ENCODE assay signal across 9 mouse cellular contexts in genomic region chr6:86578396-86578795, GRCm38 (mm10). TPM values are rescaled to one million over a fixed set of nuclear protein-coding genes. Genes with fewer than 3 reads are reported as not detected.
A peak's percentile ranks its signal among the peaks of the same experiment; 100 is the strongest.
DNase-seq lines count a peak whose midpoint lies in the region; ATAC-seq lines count a peak whose summit lies in the region.
"Had no signal": no experiment of that assay in that cellular context is flagged by ENCODE, and none has a peak within 500 bp of the region (broad histone marks: within the 10 kb centered on the region; RNA-seq: fewer than 3 reads in every experiment).

No protein-coding gene starts in this region.

- ATAC-seq in heart, embryonic 11.5 days (replicated peaks; ENCODE audit: insufficient number of reproducible peaks, low FRiP score, low TSS enrichment) = no peak
- peak; percentile 40; the same call in 1 of the 2 replicates for ATAC-seq in lung, embryonic 15.5 days (ENCODE audit: borderline replicate concordance, extremely low read depth, low FRiP score, low TSS enrichment)
- no peak for ATAC-seq in neural tube, embryonic 15.5 days (ENCODE audit: low FRiP score)

- H3K9ac ChIP-seq in heart, embryonic 11.5 days (ENCODE audit: low read depth, low read length) = peak overlapping the region; percentile 23; the same call in 1 of the 2 replicates
- H3K9ac ChIP-seq in lung, embryonic 15.5 days = no peak overlapping the region
- H3K9ac ChIP-seq in neural tube, embryonic 15.5 days (replicated peaks) = no peak overlapping the region
- H3K9ac ChIP-seq: midbrain, embryonic 12.5 days had no signal

- peaks cover 10% of the 10 kb centered on the region for H3K4me1 ChIP-seq in heart, embryonic 11.5 days (ENCODE audit: control insufficient read depth, insufficient read depth, low read length)
- peaks cover 34% of the 10 kb centered on the region for H3K4me1 ChIP-seq in lung, embryonic 15.5 days
- H3K4me1 ChIP-seq in neural tube, embryonic 15.5 days = peaks cover 5% of the 10 kb centered on the region; the same call in 1 of the 2 replicates

- H3K9me3 ChIP-seq in heart, embryonic 11.5 days (replicated peaks; ENCODE audit: control insufficient read depth, low read length) = no peaks in the 10 kb centered on the region
- H3K9me3 ChIP-seq in lung, embryonic 15.5 days = no peaks in the 10 kb centered on the region
- no peaks in the 10 kb centered on the region for H3K9me3 ChIP-seq in neural tube, embryonic 15.5 days (replicated peaks)
- H3K9me3 ChIP-seq: midbrain, embryonic 12.5 days had no signal

- no peaks in the 10 kb centered on the region for H3K27me3 ChIP-seq in heart, embryonic 11.5 days (ENCODE audit: control insufficient read depth, insufficient read depth, low read length)
- H3K27me3 ChIP-seq in lung, embryonic 15.5 days = no peaks in the 10 kb centered on the region
- no peaks in the 10 kb centered on the region for H3K27me3 ChIP-seq in neural tube, embryonic 15.5 days (replicated peaks)
- H3K27me3 ChIP-seq: midbrain, embryonic 12.5 days had no signal

- H3K4me2 ChIP-seq in heart, embryonic 11.5 days = no peak overlapping the region
- no peak overlapping the region for H3K4me2 ChIP-seq in lung, embryonic 15.5 days
- H3K4me2 ChIP-seq in neural tube, embryonic 15.5 days = no peak overlapping the region
- H3K4me2 ChIP-seq: midbrain, embryonic 12.5 days had no signal

- 83% methylated on average over 2 of the region's 2 CpGs for WGBS in heart, embryonic 11.5 days (ENCODE audit: insufficient replicate concordance)
- WGBS in lung, embryonic 15.5 days = 52% methylated on average over 2 of the region's 2 CpGs
- 74% methylated on average over 2 of the region's 2 CpGs for WGBS in neural tube, embryonic 15.5 days

- no peaks in the 10 kb centered on the region for H3K36me3 ChIP-seq in heart, embryonic 11.5 days (ENCODE audit: control insufficient read depth, insufficient read depth, low read length)
- H3K36me3 ChIP-seq in lung, embryonic 15.5 days = no peaks in the 10 kb centered on the region
- H3K36me3 ChIP-seq in neural tube, embryonic 15.5 days = no peaks in the 10 kb centered on the region
- H3K36me3 ChIP-seq: midbrain, embryonic 12.5 days had no signal

- H3K27ac ChIP-seq in heart, embryonic 11.5 days (ENCODE audit: low read depth, low read length) = no peak overlapping the region
- peak overlapping the region; percentile 70 for H3K27ac ChIP-seq in lung, embryonic 15.5 days
- no peak overlapping the region for H3K27ac ChIP-seq in neural tube, embryonic 15.5 days (replicated peaks)
- H3K27ac ChIP-seq: midbrain, embryonic 12.5 days had no signal

- H3K4me3 ChIP-seq in heart, embryonic 11.5 days (ENCODE audit: low read depth, low read length) = no peak overlapping the region
- no peak overlapping the region for H3K4me3 ChIP-seq in lung, embryonic 15.5 days
- no peak overlapping the region for H3K4me3 ChIP-seq in neural tube, embryonic 15.5 days (replicated peaks)
- H3K4me3 ChIP-seq: erythroblast, embryonic 14.5 days; midbrain, embryonic 12.5 days had no signal

- no peak for DNase-seq in heart, postnatal 4 days
- DNase-seq in NIH3T3 (ENCODE audit: low read depth) = peak; percentile 49
- peak; percentile 59 for DNase-seq in cerebellum, postnatal 14 days
- DNase-seq in right cerebral cortex, postnatal 14 days = no peak

RNA-seq across cellular contexts. Expression of gene Asprv1, which starts 49.6 kb away (rescaled TPM):
- not detected in 2 replicates for polyA plus RNA-seq in heart, embryonic 11.5 days (2014; fragmentation: Nextera tagmentation; extraction: Ambion mirVana)
- total RNA-seq in heart, postnatal 4 days (2021) = under 1 TPM; 0.27 to 0.33 TPM
- 1.0 TPM in 2 replicates for polyA plus RNA-seq in lung, embryonic 15.5 days (2015; fragmentation: Nextera tagmentation; extraction: Ambion mirVana)
- 1.5 and 1.8 TPM in 2 replicates for polyA plus RNA-seq in neural tube, embryonic 15.5 days (2015; fragmentation: Nextera tagmentation; extraction: Ambion mirVana)
- polyA plus RNA-seq: erythroblast, embryonic 14.5 days had no signal

RNA-seq across cellular contexts. Expression of gene Pcbp1, which starts 52.3 kb away (rescaled TPM):
- 312 and 348 TPM in 2 replicates for polyA plus RNA-seq in heart, embryonic 11.5 days (2014; fragmentation: Nextera tagmentation; extraction: Ambion mirVana)
- total RNA-seq in heart, postnatal 4 days (2021) = 100 to 1,000 TPM; 227 to 230 TPM
- polyA plus RNA-seq in lung, embryonic 15.5 days (2015; fragmentation: Nextera tagmentation; extraction: Ambion mirVana) = 554 and 556 TPM in 2 replicates
- 331 and 342 TPM in 2 replicates for polyA plus RNA-seq in neural tube, embryonic 15.5 days (2015; fragmentation: Nextera tagmentation; extraction: Ambion mirVana)

Comparison
In these comparisons a context has a peak if more than half of its experiments do, and no peak if none do; other contexts are left out.
1. DNase-seq: peak in NIH3T3 (single experiment) and cerebellum, postnatal 14 days (2 of 2); none in heart, postnatal 4 days (single experiment) and right cerebral cortex, postnatal 14 days (single experiment).